Mouse (Mus musculus) embryonic facial prominence, embryonic 10.5 days (tissue): Measurements from ENCODE around the gene Cnr1. TPM values are rescaled to one million over a fixed set of nuclear protein-coding genes. Genes with fewer than 3 reads are reported as not detected.

ENCODE experiments used
- DNase-seq: peaks from one replicate; pipeline ENCODE4 v3.0.0-alpha.2; 2017; ENCODE audit warnings: low spot score
- H3K27ac ChIP-seq: fragments of 300-500 bp; sonication (generic); replicated peaks from 2 replicates; pipeline ENCODE4 v1.5.1; 2016; ENCODE audit warnings: mild to moderate bottlenecking
- H3K27me3 ChIP-seq: fragments of 300-500 bp; sonication (generic); replicated peaks from 2 replicates; pipeline ENCODE4 v1.6.1; 2016; ENCODE audit warnings: low read depth, mild to moderate bottlenecking; ENCODE audit not compliant: poor library complexity, severe bottlenecking
- H3K36me3 ChIP-seq: fragments of 300-500 bp; sonication (generic); replicated peaks from 2 replicates; pipeline ENCODE4 v1.6.1; 2016; ENCODE audit warnings: mild to moderate bottlenecking, moderate library complexity
- H3K4me1 ChIP-seq: fragments of 300-500 bp; sonication (generic); 2 replicates; pipeline ENCODE4 v1.6.1; 2016
- H3K4me3 ChIP-seq: fragments of 300-500 bp; sonication (generic); 2 replicates; pipeline ENCODE4 v1.5.1; 2016; ENCODE audit warnings: mild to moderate bottlenecking, moderate library complexity
- H3K9me3 ChIP-seq: fragments of 300-500 bp; sonication (generic); 2 replicates; pipeline ENCODE4 v1.6.1; 2016; ENCODE audit warnings: mild to moderate bottlenecking
- WGBS: fragments of 180-500 bp; shearing (Covaris S2); methylation state at CpG from one replicate; pipeline ENCODE4 v1.1.7; 2016; 5-methylcytosine and 5-hydroxymethylcytosine counted together
- polyA plus RNA-seq: library from polyadenylated mRNA; unstranded; fragments of >200 nt; fragmentation: Nextera tagmentation; extraction: Ambion mirVana; gene quantifications from 2 replicates; pipeline ENCODE4 v1.2.1, GENCODE M21; 2016

Gene Cnr1
- polyA plus RNA-seq, 1 experiment from 2014 or later = 2.9 TPM

DNA sequence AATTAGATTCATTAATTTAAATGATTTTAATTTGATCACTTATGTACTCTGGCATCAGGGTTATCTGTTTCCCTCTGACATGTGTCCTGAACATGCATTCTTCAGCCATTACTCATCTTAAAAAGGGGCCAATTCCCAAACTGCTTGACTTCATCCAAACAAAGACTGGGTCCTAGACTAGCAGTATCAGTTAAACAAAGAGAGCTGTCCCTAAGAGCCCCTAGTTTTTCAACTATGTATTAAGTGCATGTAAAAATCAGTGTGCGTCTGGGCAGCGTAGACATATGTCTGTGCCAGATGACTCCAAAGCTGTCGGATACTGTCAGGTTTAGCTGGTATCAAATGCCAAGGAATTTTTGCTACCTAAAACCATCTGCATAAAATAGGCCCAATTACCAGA, 23.2 kb downstream of the Cnr1 start:
- Histone ChIP-seq H3K27ac (no peak overlapping the region), H3K4me1 (peaks cover 8% of the 10 kb centered on the region; the same call in 1 of the 2 replicates), H3K4me3 (no peak overlapping the region), H3K9me3 (no peaks in the 10 kb centered on the region), H3K36me3 (peaks cover 13% of the 10 kb centered on the region), H3K27me3 (no peaks in the 10 kb centered on the region)
- 79% methylated on average over 3 of the region's 3 CpGs for WGBS
- DNase-seq = no peak

GRCm38 (mm10) chr4:33957398-33957797, 33.0 kb downstream of the Cnr1 start:
- DNase-seq = no peak
- no peak overlapping the region for H3K27ac ChIP-seq
- H3K4me1 ChIP-seq = peaks cover 3% of the 10 kb centered on the region; the same call in 1 of the 2 replicates
- H3K27me3 ChIP-seq = no peaks in the 10 kb centered on the region
- no peak overlapping the region for H3K4me3 ChIP-seq
- H3K36me3 ChIP-seq = no peaks in the 10 kb centered on the region
- H3K9me3 ChIP-seq = no peaks in the 10 kb centered on the region
- 89% methylated on average over 3 of the region's 3 CpGs for WGBS

- no peaks in the 10 kb centered on the region for H3K4me1 ChIP-seq
These were observed 34.1 kb downstream of the Cnr1 start for GRCm38 (mm10) chr4:33958515-33958914.

GRCm38 (mm10) chr4:33959841-33960240, 35.4 kb downstream of the Cnr1 start:
- Histone ChIP-seq H3K4me3 (no peak overlapping the region), H3K4me1 (no peaks in the 10 kb centered on the region), H3K27me3 (no peaks in the 10 kb centered on the region), H3K36me3 (no peaks in the 10 kb centered on the region), H3K27ac (no peak overlapping the region), H3K9me3 (no peaks in the 10 kb centered on the region)
- WGBS = 91% methylated on average over 6 of the region's 6 CpGs
- DNase-seq = no peak

More at GRCm38 (mm10) chr4:33958515-33958914, 34.1 kb downstream of the Cnr1 start:
- no peak overlapping the region for H3K4me3 ChIP-seq
- no peaks in the 10 kb centered on the region for H3K36me3 ChIP-seq
- WGBS = 80% methylated on average over 3 of the region's 3 CpGs
- H3K27ac ChIP-seq = no peak overlapping the region
- no peak for DNase-seq
- no peaks in the 10 kb centered on the region for H3K27me3 ChIP-seq
- H3K9me3 ChIP-seq = no peaks in the 10 kb centered on the region

- Histone ChIP-seq H3K4me1 (0 out of 2 replicates have a peak, but pooled peaks cover under 1% of the 10 kb centered on the region), H3K27me3 (no peaks in the 10 kb centered on the region), H3K4me3 (no peak overlapping the region), H3K27ac (no peak overlapping the region), H3K36me3 (no peaks in the 10 kb centered on the region), H3K9me3 (no peaks in the 10 kb centered on the region)
- WGBS = 73% methylated on average over 3 of the region's 3 CpGs
- no peak for DNase-seq
These were observed 46.3 kb downstream of the Cnr1 start for GRCm38 (mm10) chr4:33970726-33971125.

DNA sequence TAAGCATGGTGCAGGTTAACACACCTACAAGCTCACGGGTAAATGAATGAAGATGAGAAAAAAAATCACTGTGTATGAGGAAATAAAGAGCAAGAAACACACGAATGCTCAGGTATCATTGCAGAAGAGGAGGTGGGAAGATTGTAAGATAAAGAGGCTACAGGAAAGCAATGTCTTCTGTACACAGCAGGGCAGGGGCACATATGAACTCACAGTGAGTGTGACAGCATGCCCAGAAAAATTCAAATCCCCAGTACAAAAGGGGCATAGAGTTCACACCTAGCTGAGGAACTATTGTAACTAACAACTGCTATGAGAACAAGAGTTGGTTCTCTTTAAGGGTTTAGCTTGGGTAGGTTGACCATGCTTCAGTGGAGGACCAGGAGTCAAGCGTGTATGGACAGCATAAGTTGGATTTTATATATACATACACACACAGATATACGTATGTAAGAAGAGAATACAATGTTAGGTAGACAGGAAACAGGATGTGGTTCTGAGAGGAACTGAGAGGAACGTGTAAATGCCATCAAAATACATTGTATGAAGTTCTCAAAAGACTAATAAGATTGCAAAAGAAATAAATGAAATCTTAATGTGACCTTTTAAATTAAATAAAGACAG, 64.2 kb downstream of the Cnr1 start:
- Histone ChIP-seq H3K4me3 (no peak overlapping the region), H3K27me3 (no peaks in the 10 kb centered on the region), H3K9me3 (no peaks in the 10 kb centered on the region), H3K36me3 (no peaks in the 10 kb centered on the region), H3K27ac (no peak overlapping the region), H3K4me1 (peaks cover 7% of the 10 kb centered on the region)
- 88% methylated on average over 5 of the region's 5 CpGs for WGBS
- DNase-seq = no peak

DNA sequence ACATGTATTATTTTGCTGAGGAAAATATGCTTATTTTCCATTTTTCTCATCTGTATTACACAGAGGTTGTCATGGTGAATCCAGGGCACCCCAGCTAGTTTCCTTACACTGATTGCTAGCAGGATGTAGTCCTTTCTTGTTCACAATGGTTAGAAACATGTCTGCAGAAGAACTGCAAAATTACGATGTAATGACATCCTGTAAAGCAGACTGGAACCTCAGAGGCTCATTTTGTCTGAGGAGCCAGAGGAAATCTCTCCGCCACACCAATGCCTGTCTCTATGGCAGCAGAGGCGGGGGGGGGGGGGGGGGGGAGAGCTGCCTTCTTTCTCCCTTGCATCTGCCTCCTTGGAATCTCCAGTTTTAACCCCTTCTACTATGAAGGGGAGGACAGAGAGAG, 68.3 kb downstream of the Cnr1 start:
- H3K27ac ChIP-seq = no peak overlapping the region
- no peaks in the 10 kb centered on the region for H3K27me3 ChIP-seq
- no peak overlapping the region for H3K4me3 ChIP-seq
- no peaks in the 10 kb centered on the region for H3K9me3 ChIP-seq
- H3K4me1 ChIP-seq = peaks cover 7% of the 10 kb centered on the region
- DNase-seq = peak; percentile 35
- no peaks in the 10 kb centered on the region for H3K36me3 ChIP-seq
- WGBS = 39% methylated on average over 3 of the region's 3 CpGs

DNA sequence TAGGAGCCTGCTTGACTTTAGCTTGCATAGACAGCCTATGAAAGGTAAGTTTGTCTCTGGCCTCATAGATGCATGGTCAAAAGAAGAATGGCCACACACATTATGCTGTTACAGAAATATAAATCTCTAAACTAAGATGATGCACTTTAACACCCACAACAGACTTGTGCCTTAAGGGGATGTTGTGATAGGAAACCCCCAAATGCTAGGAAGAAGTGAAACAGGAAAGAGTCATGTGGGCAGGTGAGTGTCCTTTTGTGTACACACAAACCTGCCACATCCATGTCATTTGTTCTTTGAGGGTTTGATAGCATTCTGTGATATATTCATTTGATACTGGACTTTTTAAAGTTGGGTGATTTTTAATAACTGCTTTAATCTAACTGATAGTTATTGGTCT, 72.0 kb downstream of the Cnr1 start:
- DNase-seq = no peak
- H3K9me3 ChIP-seq = no peaks in the 10 kb centered on the region
- H3K4me1 ChIP-seq = peaks cover 7% of the 10 kb centered on the region
- H3K36me3 ChIP-seq = no peaks in the 10 kb centered on the region
- no peaks in the 10 kb centered on the region for H3K27me3 ChIP-seq
- H3K4me3 ChIP-seq = no peak overlapping the region
- H3K27ac ChIP-seq = no peak overlapping the region

Other genes with a start within 250 kb of the Cnr1 start
- 1.4 and 3.0 TPM in 2 replicates for gene Spaca1, start 125.6 kb downstream of the Cnr1 start, polyA plus RNA-seq